In the genomic region with DNA sequence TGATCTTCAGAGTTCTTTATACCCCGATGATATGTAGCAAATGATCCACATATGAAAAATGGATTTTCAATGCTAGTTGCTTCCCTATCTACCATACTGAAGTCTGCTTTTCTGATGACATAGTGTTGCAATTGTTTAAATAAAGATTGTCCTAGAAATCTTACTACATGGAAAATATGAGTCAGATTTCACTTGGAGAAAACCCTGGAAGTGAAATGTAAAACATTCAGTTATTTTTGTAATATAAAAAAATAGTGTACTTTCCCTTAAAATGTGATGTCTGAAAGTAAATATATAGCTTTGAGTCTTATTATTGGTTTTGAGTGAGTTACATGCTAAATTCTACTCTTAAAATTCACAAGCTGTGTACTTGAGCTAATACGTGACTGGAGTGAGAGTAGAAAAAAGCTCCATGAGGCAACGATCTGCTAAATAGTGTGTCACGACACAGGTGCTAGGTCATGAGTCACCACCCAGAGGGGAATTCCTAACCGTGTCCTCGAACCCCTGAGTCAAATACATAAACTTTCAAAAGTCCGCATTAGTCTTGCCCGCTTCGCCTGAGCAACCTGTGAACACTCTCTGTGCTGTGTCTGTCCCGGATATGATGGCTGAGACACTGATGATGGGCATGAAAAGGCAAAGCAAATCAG, we compare ENCODE assay signal across 16 mouse cellular contexts.
"Had no signal": no experiment of that assay in that cellular context is flagged by ENCODE, and none has a peak within 500 bp of the region (broad histone marks: within the 10 kb centered on the region; RNA-seq: fewer than 3 reads in every experiment).

No protein-coding gene starts in this region.

- H3K27me3 ChIP-seq: midbrain, embryonic 12.5 days; neural tube, embryonic 13.5 days; neural tube, embryonic 15.5 days had no signal

- H3K9me3 ChIP-seq: midbrain, embryonic 10.5 days; midbrain, embryonic 12.5 days; neural tube, embryonic 13.5 days; neural tube, embryonic 15.5 days had no signal

- H3K27ac ChIP-seq: midbrain, embryonic 10.5 days; midbrain, embryonic 12.5 days; neural tube, embryonic 13.5 days; neural tube, embryonic 15.5 days had no signal

- H3K9ac ChIP-seq: lung, embryonic 14.5 days; midbrain, embryonic 12.5 days; neural tube, embryonic 13.5 days; neural tube, embryonic 15.5 days had no signal

- ATAC-seq: midbrain, embryonic 16.5 days had no signal

- H3K4me1 ChIP-seq: midbrain, embryonic 10.5 days; midbrain, embryonic 12.5 days; neural tube, embryonic 13.5 days; neural tube, embryonic 15.5 days had no signal

- DNase-seq: lung, adult 18-20 months; lung, embryonic 14.5 days; lung, postnatal 14 days; lung, postnatal 4 days; midbrain, embryonic 14.5 days; retina, postnatal 1 day; right cerebral cortex, adult 18-20 months; thymus, adult 18-20 months; thymus, postnatal 14 days; thymus, postnatal 36 days had no signal

- H3K36me3 ChIP-seq: midbrain, embryonic 10.5 days; midbrain, embryonic 12.5 days; neural tube, embryonic 13.5 days; neural tube, embryonic 15.5 days had no signal

- H3K4me2 ChIP-seq: lung, embryonic 14.5 days; midbrain, embryonic 12.5 days; neural tube, embryonic 13.5 days; neural tube, embryonic 15.5 days had no signal

- H3K4me3 ChIP-seq: midbrain, embryonic 10.5 days; midbrain, embryonic 12.5 days; myocyte; neural tube, embryonic 13.5 days; neural tube, embryonic 15.5 days had no signal
